Mouse (Mus musculus) liver, postnatal 0 days (tissue): ENCODE results near the gene Cuedc1.

ENCODE experiments used
- CTCF ChIP-seq: sonication (generic); IDR thresholded peaks from 2 replicates; pipeline ENCODE4 v1.5.1; 2016; ENCODE audit warnings: antibody characterized with exemption, low read depth
- EP300 ChIP-seq: IDR thresholded peaks from 2 replicates; pipeline ENCODE4 v1.6.1; 2016; ENCODE audit warnings: antibody characterized with exemption, low read depth, mild to moderate bottlenecking

GRCm38 (mm10) chr11:88118817-88119642, 21.2 kb downstream of the Cuedc1 start:
- TF ChIP-seq CTCF (no peak), EP300 (no peak)
